Mouse (Mus musculus) 3T3-L1 (cell line): ENCODE data around the gene Trmt11.
"Not testable (repeated sequence)": the region's sequence is repeated elsewhere in the genome, so short reads cannot be mapped to it uniquely, and the experiment has no call there.

Source experiments
- DNase-seq: peaks from one replicate; pipeline ENCODE4 v3.0.0-alpha.2; 2015; ENCODE audit warnings: low read depth, low spot score

Gene Trmt11

DNA sequence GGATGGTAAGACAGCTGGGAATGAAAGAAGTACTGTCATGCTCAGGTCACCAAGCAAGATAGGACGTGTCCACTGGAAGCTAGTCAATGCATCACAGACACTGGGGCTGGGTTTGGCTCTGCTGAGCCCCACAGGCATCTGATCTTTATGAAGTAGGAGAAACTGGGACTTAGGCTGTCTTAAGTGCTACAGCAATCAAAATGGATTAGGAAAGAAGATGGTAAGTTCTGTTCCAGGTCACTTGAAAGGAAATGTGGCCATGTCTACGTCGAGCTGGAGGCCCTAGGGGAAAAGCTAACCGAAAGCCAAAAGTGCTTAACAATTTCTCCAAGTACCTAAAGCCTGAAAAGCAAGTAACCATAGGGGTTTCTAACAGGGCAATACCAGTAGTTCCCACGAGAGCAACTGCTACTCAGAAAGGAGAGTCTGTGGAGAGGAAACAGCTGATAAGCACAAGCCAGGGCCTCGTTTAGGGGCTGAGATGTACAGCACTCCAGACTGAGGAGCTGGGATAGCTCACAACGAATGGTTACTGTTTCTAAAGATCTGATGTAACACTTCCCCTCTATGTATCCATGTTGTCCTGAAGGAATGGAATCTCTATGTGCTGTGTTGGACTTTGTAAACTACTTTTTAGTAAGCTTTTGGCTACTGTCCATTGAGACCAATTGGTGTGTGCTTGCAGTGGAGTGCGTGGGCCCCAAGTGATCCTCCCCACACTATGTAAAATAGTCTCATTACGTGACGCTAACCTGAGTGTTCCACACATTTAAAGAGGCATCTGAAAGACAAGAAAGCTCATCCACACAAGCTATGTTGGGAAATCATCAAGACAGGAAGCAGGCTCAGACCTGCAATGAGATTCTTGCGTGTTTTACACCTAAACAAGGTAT lies 44.6 kb downstream of the Trmt11 start:
- DNase-seq: no peak

DNA sequence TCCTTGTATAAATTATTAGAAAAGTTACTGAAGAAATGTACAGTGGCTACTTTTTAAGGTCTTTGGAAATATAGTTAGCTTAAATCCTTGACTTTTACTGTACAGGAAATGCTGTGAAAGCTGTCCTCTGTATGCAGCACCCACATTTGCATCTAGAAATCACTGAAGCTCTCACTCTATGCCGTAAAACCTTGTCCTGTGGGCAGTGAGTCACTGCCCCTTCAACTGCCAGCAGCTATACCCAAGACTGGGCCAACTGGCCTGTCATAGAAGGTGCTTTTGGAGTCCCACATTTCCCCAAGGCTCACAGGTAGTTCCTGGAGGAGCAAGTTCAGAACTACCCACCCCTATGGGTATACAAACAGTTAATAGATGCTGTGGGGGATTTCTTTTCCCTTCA lies 48.2 kb downstream of the Trmt11 start:
- DNase-seq: peak; percentile 24

DNA sequence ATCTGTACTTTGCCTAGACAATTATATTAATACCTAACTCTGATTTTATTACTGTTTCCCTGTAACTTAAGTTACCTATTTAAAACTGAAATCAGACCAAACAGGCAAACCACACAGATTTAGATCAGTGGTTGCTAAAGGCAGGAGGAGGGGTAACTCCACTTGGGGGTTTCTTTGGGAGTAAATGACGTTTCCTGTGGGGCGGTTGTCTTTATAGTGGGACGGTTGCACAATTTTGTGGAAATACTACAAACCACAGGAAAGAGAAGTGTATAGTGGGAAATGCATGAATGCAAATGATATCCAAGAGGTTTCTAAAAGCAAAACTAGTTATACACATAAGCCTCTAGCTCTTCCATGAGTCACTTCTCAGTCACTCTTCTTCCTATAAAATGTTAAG lies 50.6 kb downstream of the Trmt11 start:
- no peak for DNase-seq

DNA sequence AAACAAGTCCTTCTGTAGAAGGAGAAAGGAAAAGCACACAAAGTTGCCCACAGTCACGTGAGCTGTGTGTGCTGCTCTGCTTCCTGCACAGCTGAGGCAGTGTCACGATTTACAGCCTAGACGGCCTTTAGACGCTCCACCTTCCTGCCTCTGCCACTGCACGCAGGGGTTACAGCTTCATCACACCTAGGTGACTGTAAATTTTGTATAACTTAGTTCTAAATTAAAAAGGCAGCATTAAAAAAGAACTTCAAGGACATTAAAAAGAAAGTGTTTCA lies 62.1 kb downstream of the Trmt11 start:
- DNase-seq: no peak

- peak; percentile 46 for DNase-seq
Measured at GRCm38 (mm10) chr10:30537734-30538537, 62.6 kb downstream of the Trmt11 start.

DNA sequence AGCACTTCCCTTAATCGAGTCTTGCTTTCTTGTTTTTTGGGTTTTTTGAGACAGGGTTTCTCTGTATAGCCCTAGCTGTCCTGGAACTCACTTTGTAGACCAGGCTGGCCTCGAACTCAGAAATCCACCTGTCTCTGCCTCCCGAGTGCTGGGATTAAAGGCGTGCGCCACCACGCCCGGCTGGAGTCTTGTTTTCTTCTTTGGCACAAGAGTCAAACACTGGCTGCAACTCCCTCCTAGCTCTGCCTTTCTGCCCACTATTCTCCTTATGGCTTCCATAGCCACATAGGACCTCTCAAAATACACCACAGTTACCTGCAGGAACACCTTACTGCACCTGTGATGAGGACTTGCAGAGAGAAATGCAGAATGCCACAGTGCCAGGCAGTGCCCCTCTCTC lies 64.6 kb downstream of the Trmt11 start:
- not testable (repeated sequence) for DNase-seq

DNA sequence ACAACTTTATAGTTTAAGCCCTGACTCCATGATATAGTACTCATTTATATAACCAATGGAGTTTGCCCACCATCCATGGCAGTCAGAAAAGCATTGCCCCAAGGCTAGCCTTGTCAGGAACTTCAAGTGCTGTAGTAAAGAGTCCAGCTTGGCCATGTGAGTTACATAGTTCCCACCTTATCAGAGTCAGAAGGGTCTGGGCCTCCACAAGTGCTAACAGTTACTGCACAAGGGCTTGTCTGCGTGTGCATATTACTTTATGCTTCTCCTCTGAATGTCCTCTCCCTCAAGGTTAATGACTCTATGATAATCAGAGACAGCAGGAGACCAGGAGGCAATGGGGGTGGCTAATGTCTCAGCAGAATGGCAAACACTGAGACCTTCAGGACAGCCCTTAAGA lies 73.4 kb downstream of the Trmt11 start:
- no peak for DNase-seq

DNA sequence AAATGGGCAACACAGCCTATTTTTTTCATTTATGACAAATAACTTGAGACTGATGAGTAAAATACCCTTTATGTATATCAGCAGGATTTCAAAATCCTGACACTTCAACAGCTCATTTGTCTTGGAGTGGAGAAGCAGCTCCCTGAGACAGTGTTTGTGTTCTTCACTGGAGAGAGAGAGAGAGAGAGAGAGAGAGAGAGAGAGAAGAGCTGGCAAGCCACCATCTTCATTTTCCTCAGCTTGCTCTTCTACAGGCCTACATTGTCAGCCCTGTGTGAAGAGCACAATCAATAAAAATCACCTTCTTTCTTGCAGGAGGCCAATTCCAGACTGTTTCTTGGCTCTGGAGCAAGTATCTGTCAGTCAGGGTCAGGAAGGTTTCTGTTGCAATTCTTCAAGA lies 78.8 kb downstream of the Trmt11 start:
- DNase-seq: peak; percentile 44

GRCm38 (mm10) chr10:30519143-30519542 lies 81.4 kb downstream of the Trmt11 start:
- DNase-seq: no peak

- peak; percentile 16 for DNase-seq
Measured at GRCm38 (mm10) chr10:30517224-30517623, 83.3 kb downstream of the Trmt11 start.

GRCm38 (mm10) chr10:30516771-30517170 lies 83.8 kb downstream of the Trmt11 start:
- DNase-seq: no peak

DNA sequence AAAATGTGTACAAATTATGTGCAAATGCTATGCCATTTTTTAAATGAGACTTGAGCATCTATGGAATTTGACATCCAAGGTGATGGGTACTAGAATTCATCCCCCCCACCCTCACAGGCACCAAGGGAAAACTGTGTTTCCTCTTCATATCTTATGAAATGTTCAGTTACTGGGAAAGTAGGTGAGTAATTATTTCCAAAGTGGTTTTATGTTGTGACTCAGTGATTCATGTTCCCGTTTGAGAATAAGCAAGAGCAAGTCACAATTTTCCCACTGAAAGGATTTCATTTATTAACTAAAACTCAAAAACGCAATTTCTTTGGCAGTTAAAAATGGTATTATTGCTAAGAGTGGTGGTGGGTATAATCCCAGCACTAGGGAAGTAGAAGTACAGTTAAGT lies 95.8 kb downstream of the Trmt11 start:
- peak; percentile 60 for DNase-seq

DNA sequence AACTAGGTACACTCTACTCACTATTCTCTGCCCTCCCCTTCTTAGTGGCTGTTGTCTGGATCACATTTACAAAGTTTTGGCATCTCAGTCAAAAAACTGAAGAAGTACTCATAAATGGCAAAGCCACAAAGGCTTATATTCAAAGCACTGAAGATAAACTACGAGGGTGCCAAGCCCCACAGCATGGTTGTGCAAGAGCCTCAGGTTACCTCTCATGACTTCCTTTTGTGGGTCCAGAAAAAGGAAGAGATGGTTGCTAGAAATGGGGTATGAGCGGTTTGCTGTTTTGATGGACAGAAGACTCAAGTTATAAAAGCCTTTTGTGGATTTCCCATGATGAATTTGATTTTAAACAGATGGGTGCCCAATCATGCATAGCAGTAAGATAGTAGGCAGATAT lies 97.4 kb downstream of the Trmt11 start:
- no peak for DNase-seq

GRCm38 (mm10) chr10:30502718-30503117 lies 97.8 kb downstream of the Trmt11 start:
- no peak for DNase-seq

DNA sequence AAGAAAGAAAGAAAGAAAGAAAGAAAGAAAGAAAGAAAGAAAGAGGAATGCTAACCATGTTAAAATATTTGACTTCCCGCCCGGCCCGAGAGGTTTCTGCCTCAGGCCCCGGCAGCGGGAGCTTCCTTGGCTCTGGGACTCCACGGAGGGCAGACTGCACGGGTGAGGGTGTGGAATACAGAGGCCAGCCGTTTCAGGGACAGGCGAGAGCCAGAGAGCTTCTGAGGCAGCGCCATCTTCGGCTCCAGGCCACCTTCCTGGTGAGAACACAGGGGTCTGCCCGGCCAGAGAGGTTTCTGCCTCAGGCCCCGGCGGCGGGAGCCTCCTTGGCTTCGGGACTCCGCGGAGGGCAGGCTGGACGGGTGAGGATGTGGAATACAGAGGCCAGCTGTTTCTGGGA lies 102.3 kb downstream of the Trmt11 start:
- not testable (repeated sequence) for DNase-seq
